Mouse (Mus musculus) heart, adult 10 weeks (tissue): ENCODE results near the gene Slc22a19. TPM values are rescaled to one million over a fixed set of nuclear protein-coding genes. Genes with fewer than 3 reads are reported as not detected.

Experiments
- polyA plus RNA-seq: library from polyadenylated mRNA; stranded (reverse); fragments of 350-450 nt; fragmentation: Illumina TruSeq; extraction: RNeasy Lipid Tissue Mini Kit (QIAGEN cat#74804); gene quantifications from one replicate; pipeline ENCODE4 v1.2.3, GENCODE M21; 2014; ENCODE audit warnings: low read depth, low replicate concordance

Gene Slc22a19
- polyA plus RNA-seq, result not detected

DNA sequence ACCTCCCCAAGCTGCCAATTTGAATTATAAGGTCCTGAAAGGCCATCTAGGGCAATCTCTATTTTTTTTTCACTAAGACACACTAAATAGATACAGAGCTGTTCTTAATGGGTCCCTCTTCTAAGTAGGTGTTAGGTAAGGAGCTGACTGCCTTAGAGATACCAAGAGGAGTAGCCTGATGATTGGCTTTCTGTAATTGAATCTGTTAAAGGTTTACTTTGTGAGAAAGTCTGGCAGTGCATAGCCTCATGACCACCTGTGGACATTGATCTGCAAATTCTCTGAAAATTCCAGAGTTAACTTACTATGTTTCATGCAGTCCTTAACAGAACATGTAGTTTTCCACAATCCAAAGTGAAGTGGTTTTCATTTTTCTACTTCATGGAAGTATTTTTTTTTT is at the start of gene Slc22a19:
Slc22a19 (minus strand) TSS at position 163 of the 400 bp plus-strand sequence.

Other genes starting within 250 kb of the Slc22a19 start
- gene Rtn3, start 228.0 kb downstream of the Slc22a19 start, polyA plus RNA-seq, result 85.5 TPM
- 12.7 TPM for gene Atl3, start 217.3 kb downstream of the Slc22a19 start, polyA plus RNA-seq
- gene Pla2g16, start 153.9 kb downstream of the Slc22a19 start, polyA plus RNA-seq, result 108 TPM
- 0.34 TPM for gene Lgals12, start 104.1 kb downstream of the Slc22a19 start, polyA plus RNA-seq
- gene Hrasls5, start 98.8 kb downstream of the Slc22a19 start, polyA plus RNA-seq, result not detected
- gene Slc22a26, start 91.4 kb upstream of the Slc22a19 start, polyA plus RNA-seq, result 0.21 TPM